Mouse (Mus musculus) olfactory bulb, adult 2 months (tissue): ENCODE results near the gene Ccdc127.
A peak's percentile ranks its signal among the peaks of the same experiment; 100 is the strongest.

Experiments used
- CTCF ChIP-seq: fragments of 200-500 bp; IDR thresholded peaks from 2 replicates; pipeline ENCODE4 v1.5.1; 2012; ENCODE audit warnings: low read depth, mild to moderate bottlenecking, low read length, moderate library complexity; ENCODE audit not compliant: insufficient read depth
- POLR2A ChIP-seq: fragments of 200-500 bp; IDR thresholded peaks from 2 replicates; pipeline ENCODE4 v1.6.1; 2012; ENCODE audit warnings: mild to moderate bottlenecking, low read depth, low read length, moderate library complexity; ENCODE audit not compliant: insufficient read depth

- TF ChIP-seq CTCF: no peak
- peak; percentile 78 for TF ChIP-seq POLR2A
These were observed at the start of gene Ccdc127, which contains the start of gene Sdha for GRCm38 (mm10) chr13:74349566-74350434.
